Mouse (Mus musculus) lung, embryonic 15.5 days (tissue): ENCODE measurements around the gene Gm21885. TPM values are rescaled to one million over a fixed set of nuclear protein-coding genes. Genes with fewer than 3 reads are reported as not detected.
A peak's percentile ranks its signal among the peaks of the same experiment; 100 is the strongest.

ENCODE experiments used
- ATAC-seq: fragments of 200-750 bp; cut with Nextera tagmentation; 2 replicates; pipeline ENCODE4 v1.8.0; 2017; ENCODE audit warnings: moderate number of reproducible peaks, borderline replicate concordance; ENCODE audit not compliant: low FRiP score, low TSS enrichment; ENCODE audit errors: extremely low read depth
- H3K27ac ChIP-seq: fragments of 300-500 bp; sonication (generic); 2 replicates; pipeline ENCODE4 v1.5.1; 2015; ENCODE audit warnings: moderate library complexity, mild to moderate bottlenecking, inconsistent platforms
- H3K27me3 ChIP-seq: fragments of 300-500 bp; sonication (generic); 2 replicates; pipeline ENCODE4 v1.6.1; 2015; ENCODE audit warnings: inconsistent platforms
- H3K36me3 ChIP-seq: fragments of 300-500 bp; sonication (generic); 2 replicates; pipeline ENCODE4 v1.6.1; 2015; ENCODE audit warnings: inconsistent platforms
- H3K4me1 ChIP-seq: fragments of 300-500 bp; sonication (generic); 2 replicates; pipeline ENCODE4 v1.6.1; 2015; ENCODE audit warnings: inconsistent platforms
- H3K4me2 ChIP-seq: fragments of 300-500 bp; sonication (generic); 2 replicates; pipeline ENCODE4 v1.6.1; 2015; ENCODE audit warnings: inconsistent platforms, mild to moderate bottlenecking, moderate library complexity
- H3K4me3 ChIP-seq: fragments of 300-500 bp; sonication (generic); 2 replicates; pipeline ENCODE4 v1.5.1; 2015; ENCODE audit warnings: mild to moderate bottlenecking, inconsistent platforms
- H3K9ac ChIP-seq: fragments of 300-500 bp; sonication (generic); 2 replicates; pipeline ENCODE4 v1.6.1; 2015; ENCODE audit warnings: inconsistent platforms
- H3K9me3 ChIP-seq: fragments of 300-500 bp; sonication (generic); 2 replicates; pipeline ENCODE4 v1.6.1; 2016; ENCODE audit warnings: inconsistent platforms
- WGBS: fragments of 180-500 bp; shearing (Covaris S2); methylation state at CpG from one replicate; pipeline ENCODE4 v1.1.7; 2015; 5-methylcytosine and 5-hydroxymethylcytosine counted together
- polyA plus RNA-seq: library from polyadenylated mRNA; unstranded; fragments of >200 nt; fragmentation: Nextera tagmentation; extraction: Ambion mirVana; gene quantifications from 2 replicates; pipeline ENCODE4 v1.2.1, GENCODE M21; 2015

Gene Gm21885
- polyA plus RNA-seq, 1 experiment from 2014 or later, result not detected

- H3K27me3 ChIP-seq, result no peaks in the 10 kb centered on the region
- no peaks in the 10 kb centered on the region for H3K9me3 ChIP-seq
- no peak overlapping the region for H3K4me2 ChIP-seq
- no peak overlapping the region for H3K9ac ChIP-seq
- 83% methylated on average over 5 of the region's 5 CpGs for WGBS
- H3K27ac ChIP-seq, result no peak overlapping the region
- no peak for ATAC-seq
- peaks cover 8% of the 10 kb centered on the region for H3K36me3 ChIP-seq
- peaks cover 28% of the 10 kb centered on the region for H3K4me1 ChIP-seq
- H3K4me3 ChIP-seq, result no peak overlapping the region
Observed at GRCm38 (mm10) chr11:94323271-94323925, 41.7 kb downstream of the Gm21885 start.

- no peak for ATAC-seq
- Histone ChIP-seq H3K4me3 (no peak overlapping the region), H3K9me3 (no peaks in the 10 kb centered on the region), H3K27me3 (no peaks in the 10 kb centered on the region), H3K9ac (no peak overlapping the region), H3K4me2 (no peak overlapping the region), H3K4me1 (peaks cover 36% of the 10 kb centered on the region), H3K27ac (no peak overlapping the region), H3K36me3 (peaks cover under 1% of the 10 kb centered on the region; the same call in 1 of the 2 replicates)
- WGBS, result 84% methylated on average over 5 of the region's 5 CpGs
Observed at GRCm38 (mm10) chr11:94324618-94325017, 42.9 kb downstream of the Gm21885 start.

GRCm38 (mm10) chr11:94326961-94327411 lies 45.3 kb downstream of the Gm21885 start:
- Histone ChIP-seq H3K27me3 (no peaks in the 10 kb centered on the region), H3K27ac (peak overlapping the region; percentile 99), H3K9ac (peak overlapping the region; percentile 34; the same call in 1 of the 2 replicates), H3K36me3 (no peaks in the 10 kb centered on the region), H3K9me3 (no peaks in the 10 kb centered on the region), H3K4me3 (peak overlapping the region; percentile 85), H3K4me1 (peaks cover 40% of the 10 kb centered on the region), H3K4me2 (peak overlapping the region; percentile 74)
- 5% methylated on average over 10 of the region's 10 CpGs for WGBS
- peak; percentile 33; the same call in 1 of the 2 replicates for ATAC-seq

- peak; percentile 88 for ATAC-seq
- H3K4me1 ChIP-seq, result peaks cover 32% of the 10 kb centered on the region
- peak within 1 kb of the TSS; percentile 85 for H3K4me3 ChIP-seq
- H3K36me3 ChIP-seq, result no peaks in the 10 kb centered on the region
- no peaks in the 10 kb centered on the region for H3K9me3 ChIP-seq
- H3K27me3 ChIP-seq, result no peaks in the 10 kb centered on the region
- WGBS, result 1% methylated on average over 65 of the region's 78 CpGs
- H3K4me2 ChIP-seq, result peak within 1 kb of the TSS; percentile 74
- peak within 1 kb of the TSS; percentile 88 for H3K9ac ChIP-seq
- peak within 1 kb of the TSS; percentile 99 for H3K27ac ChIP-seq
Observed at GRCm38 (mm10) chr11:94327693-94328643, 46.3 kb downstream of the Gm21885 start, which contains the start of gene Ankrd40. Ankrd40 (plus strand) TSS chr11:94328001.

GRCm38 (mm10) chr11:94328644-94329025 lies 47.0 kb downstream of the Gm21885 start:
- Histone ChIP-seq H3K27ac (peak overlapping the region; percentile 99), H3K27me3 (no peaks in the 10 kb centered on the region), H3K9ac (peak overlapping the region; percentile 88), H3K9me3 (no peaks in the 10 kb centered on the region), H3K4me1 (peaks cover 32% of the 10 kb centered on the region), H3K4me2 (peak overlapping the region; percentile 74), H3K36me3 (no peaks in the 10 kb centered on the region), H3K4me3 (peak overlapping the region; percentile 85)
- WGBS, result under 1% methylated on average over 10 of the region's 10 CpGs
- ATAC-seq, result no peak

- H3K27ac ChIP-seq, result no peak overlapping the region
- no peaks in the 10 kb centered on the region for H3K9me3 ChIP-seq
- peak overlapping the region; percentile 85; the same call in 1 of the 2 replicates for H3K4me3 ChIP-seq
- no peak overlapping the region for H3K9ac ChIP-seq
- H3K27me3 ChIP-seq, result no peaks in the 10 kb centered on the region
- ATAC-seq, result no peak
- H3K4me2 ChIP-seq, result peak overlapping the region; percentile 74
- peaks cover 32% of the 10 kb centered on the region for H3K4me1 ChIP-seq
- H3K36me3 ChIP-seq, result peaks cover 3% of the 10 kb centered on the region; the same call in 1 of the 2 replicates
- 39% methylated on average over 4 of the region's 4 CpGs for WGBS
Observed at GRCm38 (mm10) chr11:94329270-94329891, 47.7 kb downstream of the Gm21885 start.

GRCm38 (mm10) chr11:94330211-94330610 lies 48.5 kb downstream of the Gm21885 start:
- H3K4me1 ChIP-seq, result peaks cover 32% of the 10 kb centered on the region
- peaks cover 7% of the 10 kb centered on the region; the same call in 1 of the 2 replicates for H3K36me3 ChIP-seq
- H3K9me3 ChIP-seq, result no peaks in the 10 kb centered on the region
- H3K4me3 ChIP-seq, result no peak overlapping the region
- 88% methylated on average over 3 of the region's 3 CpGs for WGBS
- no peak for ATAC-seq
- no peak overlapping the region for H3K9ac ChIP-seq
- no peak overlapping the region for H3K27ac ChIP-seq
- no peak overlapping the region for H3K4me2 ChIP-seq
- H3K27me3 ChIP-seq, result no peaks in the 10 kb centered on the region

- no peak for ATAC-seq
- Histone ChIP-seq H3K27ac (no peak overlapping the region), H3K36me3 (peaks cover 22% of the 10 kb centered on the region), H3K9ac (no peak overlapping the region), H3K4me2 (no peak overlapping the region), H3K27me3 (no peaks in the 10 kb centered on the region), H3K9me3 (no peaks in the 10 kb centered on the region), H3K4me3 (no peak overlapping the region), H3K4me1 (peaks cover 24% of the 10 kb centered on the region)
- 83% methylated on average over 6 of the region's 6 CpGs for WGBS
Observed at GRCm38 (mm10) chr11:94332726-94333125, 51.1 kb downstream of the Gm21885 start.

- H3K4me1 ChIP-seq, result peaks cover 14% of the 10 kb centered on the region
- H3K4me3 ChIP-seq, result no peak overlapping the region
- no peak overlapping the region for H3K4me2 ChIP-seq
- H3K27ac ChIP-seq, result no peak overlapping the region
- H3K36me3 ChIP-seq, result peaks cover 38% of the 10 kb centered on the region
- 89% methylated on average over 8 of the region's 8 CpGs for WGBS
- H3K9me3 ChIP-seq, result no peaks in the 10 kb centered on the region
- no peaks in the 10 kb centered on the region for H3K27me3 ChIP-seq
- no peak for ATAC-seq
- H3K9ac ChIP-seq, result no peak overlapping the region
Observed at GRCm38 (mm10) chr11:94334386-94334968, 52.8 kb downstream of the Gm21885 start.
